Mouse (Mus musculus) embryonic facial prominence, embryonic 11.5 days (tissue): ENCODE data around the gene Xpnpep2. TPM values are rescaled to one million over a fixed set of nuclear protein-coding genes. Genes with fewer than 3 reads are reported as not detected.

ENCODE experiments used
- ATAC-seq: fragments of 200-750 bp; cut with Nextera tagmentation; replicated peaks from 2 replicates; pipeline ENCODE4 v1.8.0; 2017; ENCODE audit warnings: low read depth; ENCODE audit not compliant: insufficient number of reproducible peaks, low FRiP score, low TSS enrichment
- DNase-seq: peaks from one replicate; pipeline ENCODE4 v3.0.0-alpha.2; 2015; ENCODE audit warnings: low spot score
- H3K27ac ChIP-seq: fragments of 300-500 bp; sonication (generic); replicated peaks from 2 replicates; pipeline ENCODE4 v1.5.1; 2014; ENCODE audit warnings: mild to moderate bottlenecking, low read depth, low read length, control low read depth
- H3K27me3 ChIP-seq: fragments of 300-500 bp; sonication (generic); 2 replicates; pipeline ENCODE4 v1.6.1; 2014; ENCODE audit warnings: mild to moderate bottlenecking, low read length, moderate library complexity, mixed read lengths; ENCODE audit not compliant: control insufficient read depth, insufficient read depth
- H3K36me3 ChIP-seq: fragments of 300-500 bp; sonication (generic); replicated peaks from 2 replicates; pipeline ENCODE4 v1.6.1; 2014; ENCODE audit warnings: low read depth, mild to moderate bottlenecking, low read length, moderate library complexity, mixed read lengths; ENCODE audit not compliant: control insufficient read depth, insufficient read depth
- H3K4me1 ChIP-seq: fragments of 300-500 bp; sonication (generic); 2 replicates; pipeline ENCODE4 v1.6.1; 2014; ENCODE audit warnings: low read length, mixed read lengths; ENCODE audit not compliant: control insufficient read depth, insufficient read depth
- H3K4me2 ChIP-seq: fragments of 300-500 bp; sonication (generic); 2 replicates; pipeline ENCODE4 v1.6.1; 2014; ENCODE audit warnings: low read depth, mild to moderate bottlenecking, control low read depth, low read length, moderate library complexity
- H3K4me3 ChIP-seq: fragments of 300-500 bp; sonication (generic); 2 replicates; pipeline ENCODE4 v1.5.1; 2014; ENCODE audit warnings: low read depth, low read length, control low read depth
- H3K9ac ChIP-seq: fragments of 300-500 bp; sonication (generic); replicated peaks from 2 replicates; pipeline ENCODE4 v1.6.1; 2014; ENCODE audit warnings: mild to moderate bottlenecking, control low read depth, low read length
- H3K9me3 ChIP-seq: fragments of 300-500 bp; sonication (generic); replicated peaks from 2 replicates; pipeline ENCODE4 v1.6.1; 2016; ENCODE audit warnings: mild to moderate bottlenecking, low read length, inconsistent platforms, mixed read lengths; ENCODE audit not compliant: control insufficient read depth
- WGBS: fragments of 180-500 bp; shearing (Covaris S2); extraction: QIAGEN DNeasy Blood & Tissue Kit; methylation state at CpG from one replicate; pipeline ENCODE4 v1.1.7; 2014; 5-methylcytosine and 5-hydroxymethylcytosine counted together
- polyA plus RNA-seq: library from polyadenylated mRNA; unstranded; fragments of >200 nt; fragmentation: Nextera tagmentation; extraction: Ambion mirVana; gene quantifications from 2 replicates; pipeline ENCODE4 v1.2.1, GENCODE M21; 2014

Xpnpep2 gene
- polyA plus RNA-seq, 1 experiment from 2014 or later: 2.7 TPM

GRCm38 (mm10) chrX:48127502-48128218 lies 19.1 kb downstream of the Xpnpep2 start:
- ATAC-seq (no peak), DNase-seq (no peak)
- Histone ChIP-seq H3K4me3 (no peak overlapping the region), H3K27me3 (no peaks in the 10 kb centered on the region), H3K27ac (no peak overlapping the region), H3K4me2 (no peak overlapping the region), H3K4me1 (no peaks in the 10 kb centered on the region), H3K9ac (no peak overlapping the region), H3K36me3 (no peaks in the 10 kb centered on the region), H3K9me3 (no peaks in the 10 kb centered on the region)
- WGBS: 82% methylated on average over 6 of the region's 6 CpGs

- Histone ChIP-seq H3K4me1 (no peaks in the 10 kb centered on the region), H3K27ac (no peak overlapping the region), H3K27me3 (no peaks in the 10 kb centered on the region), H3K9me3 (no peaks in the 10 kb centered on the region), H3K4me2 (no peak overlapping the region), H3K4me3 (no peak overlapping the region), H3K36me3 (no peaks in the 10 kb centered on the region), H3K9ac (no peak overlapping the region)
- DNase-seq: no peak
- 55% methylated on average over 1 of the region's 1 CpGs for WGBS
- no peak for ATAC-seq
These were observed 20.6 kb downstream of the Xpnpep2 start for GRCm38 (mm10) chrX:48129167-48129566.

- H3K9ac ChIP-seq: no peak overlapping the region
These were observed 28.4 kb downstream of the Xpnpep2 start for GRCm38 (mm10) chrX:48136935-48137334.

GRCm38 (mm10) chrX:48138011-48138410 lies 29.5 kb downstream of the Xpnpep2 start:
- DNase-seq (no peak), ATAC-seq (no peak)
- no peak overlapping the region for H3K4me3 ChIP-seq
- no peak overlapping the region for H3K27ac ChIP-seq
- WGBS: 72% methylated on average over 6 of the region's 6 CpGs
- H3K27me3 ChIP-seq: no peaks in the 10 kb centered on the region
- no peak overlapping the region for H3K9ac ChIP-seq
- H3K4me2 ChIP-seq: no peak overlapping the region
- no peaks in the 10 kb centered on the region for H3K36me3 ChIP-seq
- H3K9me3 ChIP-seq: no peaks in the 10 kb centered on the region
- H3K4me1 ChIP-seq: no peaks in the 10 kb centered on the region

More at GRCm38 (mm10) chrX:48136935-48137334, 28.4 kb downstream of the Xpnpep2 start:
- ATAC-seq (no peak), DNase-seq (no peak)
- H3K4me2 ChIP-seq: no peak overlapping the region
- H3K27ac ChIP-seq: no peak overlapping the region
- H3K9me3 ChIP-seq: no peaks in the 10 kb centered on the region
- H3K36me3 ChIP-seq: no peaks in the 10 kb centered on the region
- no peak overlapping the region for H3K4me3 ChIP-seq
- 91% methylated on average over 4 of the region's 4 CpGs for WGBS
- H3K4me1 ChIP-seq: no peaks in the 10 kb centered on the region
- H3K27me3 ChIP-seq: no peaks in the 10 kb centered on the region

GRCm38 (mm10) chrX:48138539-48139275 lies 30.2 kb downstream of the Xpnpep2 start:
- H3K4me1 ChIP-seq: no peaks in the 10 kb centered on the region
- ATAC-seq (no peak), DNase-seq (peak; percentile 35)
- no peak overlapping the region for H3K9ac ChIP-seq
- H3K4me3 ChIP-seq: no peak overlapping the region
- H3K4me2 ChIP-seq: no peak overlapping the region
- H3K27ac ChIP-seq: no peak overlapping the region
- no peaks in the 10 kb centered on the region for H3K27me3 ChIP-seq
- H3K36me3 ChIP-seq: no peaks in the 10 kb centered on the region
- H3K9me3 ChIP-seq: no peaks in the 10 kb centered on the region
- 50% methylated on average over 7 of the region's 7 CpGs for WGBS

- Histone ChIP-seq H3K4me1 (no peaks in the 10 kb centered on the region), H3K9me3 (no peaks in the 10 kb centered on the region), H3K36me3 (no peaks in the 10 kb centered on the region), H3K4me2 (no peak overlapping the region), H3K9ac (no peak overlapping the region), H3K4me3 (no peak overlapping the region), H3K27ac (no peak overlapping the region), H3K27me3 (no peaks in the 10 kb centered on the region)
- DNase-seq: no peak
- ATAC-seq: 0 out of 2 replicates have a peak, but pooled peaks have one; percentile 61
- WGBS: 46% methylated on average over 14 of the region's 14 CpGs
These were observed 31.1 kb downstream of the Xpnpep2 start for GRCm38 (mm10) chrX:48139368-48140285.

- no peaks in the 10 kb centered on the region for H3K9me3 ChIP-seq
- H3K4me2 ChIP-seq: no peak overlapping the region
- no peak overlapping the region for H3K27ac ChIP-seq
- DNase-seq (no peak), ATAC-seq (no peak)
- H3K9ac ChIP-seq: no peak overlapping the region
- no peaks in the 10 kb centered on the region for H3K36me3 ChIP-seq
- no peak overlapping the region for H3K4me3 ChIP-seq
- WGBS: 61% methylated on average over 3 of the region's 3 CpGs
- H3K27me3 ChIP-seq: no peaks in the 10 kb centered on the region
- no peaks in the 10 kb centered on the region for H3K4me1 ChIP-seq
These were observed 31.9 kb downstream of the Xpnpep2 start for GRCm38 (mm10) chrX:48140286-48140877.
